Mouse (Mus musculus): ENCODE data around the gene Ogfod1. TPM values are rescaled to one million over a fixed set of nuclear protein-coding genes. Genes with fewer than 3 reads are reported as not detected.

Gene Ogfod1
- total RNA-seq, 2 experiments from 2014 or later: 8.4 to 17.2 TPM

Other genes starting within 250 kb of the Ogfod1 start
- not detected in 2 replicates for gene Gnao1, start 227.2 kb upstream of the Ogfod1 start, total RNA-seq (2014; fragmentation: Nextera tagmentation)
- gene Gnao1, start 227.2 kb upstream of the Ogfod1 start, total RNA-seq (2017): not detected in 2 replicates
- 62.9 and 64.6 TPM in 2 replicates for gene Amfr, start 24.4 kb upstream of the Ogfod1 start, total RNA-seq (2014; fragmentation: Nextera tagmentation)
- 89.4 and 214 TPM in 2 replicates for gene Amfr, start 24.4 kb upstream of the Ogfod1 start, total RNA-seq (2017)
- 122 and 145 TPM in 2 replicates for gene Nudt21, start 167 bp upstream of the Ogfod1 start, total RNA-seq (2014; fragmentation: Nextera tagmentation)
- 68.2 and 81.4 TPM in 2 replicates for gene Nudt21, start 167 bp upstream of the Ogfod1 start, total RNA-seq (2017)
- gene Bbs2, start 61.7 kb downstream of the Ogfod1 start, total RNA-seq (2014; fragmentation: Nextera tagmentation): 5.3 and 11.9 TPM in 2 replicates
- 2.0 and 15.9 TPM in 2 replicates for gene Bbs2, start 61.7 kb downstream of the Ogfod1 start, total RNA-seq (2017)
- gene Mt4, start 100.0 kb downstream of the Ogfod1 start, total RNA-seq (2014; fragmentation: Nextera tagmentation): not detected in 2 replicates
- gene Mt4, start 100.0 kb downstream of the Ogfod1 start, total RNA-seq (2017): not detected in 2 replicates
- not detected in 2 replicates for gene Mt3, start 115.4 kb downstream of the Ogfod1 start, total RNA-seq (2014; fragmentation: Nextera tagmentation)
- gene Mt3, start 115.4 kb downstream of the Ogfod1 start, total RNA-seq (2017): not detected in 2 replicates
- 352 and 428 TPM in 2 replicates for gene Mt2, start 135.5 kb downstream of the Ogfod1 start, total RNA-seq (2014; fragmentation: Nextera tagmentation)
- 400 TPM in 2 replicates for gene Mt2, start 135.5 kb downstream of the Ogfod1 start, total RNA-seq (2017)
- gene Mt1, start 141.9 kb downstream of the Ogfod1 start, total RNA-seq (2014; fragmentation: Nextera tagmentation): 524 and 583 TPM in 2 replicates
- 648 and 717 TPM in 2 replicates for gene Mt1, start 141.9 kb downstream of the Ogfod1 start, total RNA-seq (2017)
- gene Nup93, start 177.4 kb downstream of the Ogfod1 start, total RNA-seq (2014; fragmentation: Nextera tagmentation): 66.6 and 86.4 TPM in 2 replicates
- 55.1 and 69.6 TPM in 2 replicates for gene Nup93, start 177.4 kb downstream of the Ogfod1 start, total RNA-seq (2017)

Data from megakaryocyte-erythroid progenitor cell, adult 5-6 weeks (primary cell).